In genomic region chr10:40961365-40961764, GRCm38 (mm10) we compare ENCODE assay signal across 15 mouse cellular contexts.
DNase-seq lines count a peak whose midpoint lies in the region; ATAC-seq lines count a peak whose summit lies in the region.
"Had no signal": no experiment of that assay in that cellular context is flagged by ENCODE, and none has a peak within 500 bp of the region (broad histone marks: within the 10 kb centered on the region; RNA-seq: fewer than 3 reads in every experiment).

No protein-coding gene starts in this region.

- no peak for ATAC-seq in intestine, embryonic 14.5 days (replicated peaks; ENCODE audit: low FRiP score, low TSS enrichment, low read depth)
- no peak for ATAC-seq in intestine, embryonic 16.5 days

- no peak overlapping the region for H3K4me3 ChIP-seq in intestine, embryonic 14.5 days (ENCODE audit: low read depth, low read length)
- H3K4me3 ChIP-seq in intestine, embryonic 16.5 days (ENCODE audit: low read length) = no peak overlapping the region
- H3K4me3 ChIP-seq: forebrain, embryonic 12.5 days; heart, adult 2 months; left cerebral cortex, adult 2 months had no signal

- H3K4me1 ChIP-seq in intestine, embryonic 14.5 days (replicated peaks; ENCODE audit: control insufficient read depth, insufficient read depth, low read length) = no peaks in the 10 kb centered on the region
- no peaks in the 10 kb centered on the region for H3K4me1 ChIP-seq in intestine, embryonic 16.5 days (ENCODE audit: control insufficient read depth, insufficient read depth, low read length)

- no peak overlapping the region for H3K27ac ChIP-seq in intestine, embryonic 14.5 days (ENCODE audit: low read depth)
- no peak overlapping the region for H3K27ac ChIP-seq in intestine, embryonic 16.5 days (ENCODE audit: low read length)
- H3K27ac ChIP-seq: heart, adult 2 months; left cerebral cortex, adult 2 months; macrophage; stomach, postnatal 0 days had no signal

- H3K9me3 ChIP-seq in intestine, embryonic 14.5 days (ENCODE audit: control insufficient read depth, low read length) = no peaks in the 10 kb centered on the region
- H3K9me3 ChIP-seq in intestine, embryonic 16.5 days (ENCODE audit: control insufficient read depth, low read length) = no peaks in the 10 kb centered on the region

- DNase-seq in intestine, embryonic 14.5 days (ENCODE audit: low spot score) = peak; percentile 62
- DNase-seq in ovary, postnatal 14 days (ENCODE audit: low spot score) = peak; percentile 41
- no peak for DNase-seq in ovary, adult 18-20 months (ENCODE audit: low spot score)
- DNase-seq in embryo, embryonic 11.5 days (ENCODE audit: low read depth, low spot score) = peak; percentile 34
- DNase-seq in yolk sac, embryonic 10.5 days (ENCODE audit: low spot score) = peak; percentile 26
- DNase-seq in frontal cortex, postnatal 10 days (ENCODE audit: low spot score in 2 of 2) = no peak
- no peak for DNase-seq in cerebellum, adult 11-12 months
- DNase-seq: adrenal gland, adult 8-10 months; heart, adult 2 months; right cerebral cortex, postnatal 4 days had no signal

- 53% methylated on average over 6 of the region's 6 CpGs for WGBS in intestine, embryonic 14.5 days
- WGBS in intestine, embryonic 16.5 days = 44% methylated on average over 6 of the region's 6 CpGs

- no peaks in the 10 kb centered on the region for H3K27me3 ChIP-seq in intestine, embryonic 14.5 days (replicated peaks; ENCODE audit: control insufficient read depth, insufficient read depth, low read length)
- H3K27me3 ChIP-seq in intestine, embryonic 16.5 days (replicated peaks; ENCODE audit: control insufficient read depth, insufficient read depth, low read length) = no peaks in the 10 kb centered on the region
- H3K27me3 ChIP-seq: forebrain, embryonic 12.5 days had no signal

- H3K9ac ChIP-seq in intestine, embryonic 14.5 days (ENCODE audit: low read length) = no peak overlapping the region
- no peak overlapping the region for H3K9ac ChIP-seq in intestine, embryonic 16.5 days (ENCODE audit: low read depth, low read length)
- H3K9ac ChIP-seq: forebrain, embryonic 12.5 days had no signal

- H3K36me3 ChIP-seq in intestine, embryonic 14.5 days (ENCODE audit: control insufficient read depth, insufficient read depth, low read length) = no peaks in the 10 kb centered on the region
- no peaks in the 10 kb centered on the region for H3K36me3 ChIP-seq in intestine, embryonic 16.5 days (ENCODE audit: control insufficient read depth, insufficient read depth, low read length)

- no peak overlapping the region for H3K4me2 ChIP-seq in intestine, embryonic 14.5 days (ENCODE audit: low read length)
- no peak overlapping the region for H3K4me2 ChIP-seq in intestine, embryonic 16.5 days (ENCODE audit: low read depth, low read length)
- H3K4me2 ChIP-seq: forebrain, embryonic 12.5 days had no signal

Comparison
In these comparisons a context has a peak if more than half of its experiments do, and no peak if none do; other contexts are left out.
1. DNase-seq: peak in intestine, embryonic 14.5 days (single experiment), ovary, postnatal 14 days (single experiment), embryo, embryonic 11.5 days (single experiment) and yolk sac, embryonic 10.5 days (single experiment); none in ovary, adult 18-20 months (single experiment), frontal cortex, postnatal 10 days (0 of 2) and cerebellum, adult 11-12 months (single experiment).